Mouse (Mus musculus) midbrain, embryonic 13.5 days (tissue): ENCODE results near the gene Olfr322. TPM values are rescaled to one million over a fixed set of nuclear protein-coding genes. Genes with fewer than 3 reads are reported as not detected.

Source experiments
- ATAC-seq: fragments of 200-750 bp; cut with Nextera tagmentation; 2 replicates; pipeline ENCODE4 v1.8.0; 2017; ENCODE audit warnings: mild to moderate bottlenecking, moderate TSS enrichment, moderate library complexity
- H3K27ac ChIP-seq: fragments of 300-500 bp; sonication (generic); 2 replicates; pipeline ENCODE4 v1.5.1; 2015; ENCODE audit warnings: inconsistent platforms, mild to moderate bottlenecking, moderate library complexity
- H3K27me3 ChIP-seq: fragments of 300-500 bp; sonication (generic); 2 replicates; pipeline ENCODE4 v1.6.1; 2015; ENCODE audit warnings: mild to moderate bottlenecking, inconsistent platforms
- H3K36me3 ChIP-seq: fragments of 300-500 bp; sonication (generic); 2 replicates; pipeline ENCODE4 v1.6.1; 2015; ENCODE audit warnings: mild to moderate bottlenecking, inconsistent platforms
- H3K4me1 ChIP-seq: fragments of 300-500 bp; sonication (generic); replicated peaks from 2 replicates; pipeline ENCODE4 v1.6.1; 2015; ENCODE audit warnings: inconsistent platforms
- H3K4me2 ChIP-seq: fragments of 300-500 bp; sonication (generic); replicated peaks from 2 replicates; pipeline ENCODE4 v1.6.1; 2015; ENCODE audit warnings: moderate library complexity, mild to moderate bottlenecking, inconsistent platforms
- H3K4me3 ChIP-seq: fragments of 300-500 bp; sonication (generic); replicated peaks from 2 replicates; pipeline ENCODE4 v1.5.1; 2015; ENCODE audit warnings: mild to moderate bottlenecking, inconsistent platforms
- H3K9ac ChIP-seq: fragments of 300-500 bp; sonication (generic); replicated peaks from 2 replicates; pipeline ENCODE4 v1.6.1; 2015; ENCODE audit warnings: mild to moderate bottlenecking, inconsistent platforms
- H3K9me3 ChIP-seq: fragments of 300-500 bp; sonication (generic); 2 replicates; pipeline ENCODE4 v1.6.1; 2016; ENCODE audit warnings: mild to moderate bottlenecking, inconsistent platforms
- WGBS: fragments of 180-500 bp; shearing (Covaris S2); methylation state at CpG from one replicate; pipeline ENCODE4 v1.1.7; 2015; 5-methylcytosine and 5-hydroxymethylcytosine counted together
- polyA plus RNA-seq: library from polyadenylated mRNA; unstranded; fragments of >200 nt; fragmentation: Nextera tagmentation; extraction: Ambion mirVana; gene quantifications from 2 replicates; pipeline ENCODE4 v1.2.1, GENCODE M21; 2015

Olfr322 gene
- not detected in 2 replicates for polyA plus RNA-seq

DNA sequence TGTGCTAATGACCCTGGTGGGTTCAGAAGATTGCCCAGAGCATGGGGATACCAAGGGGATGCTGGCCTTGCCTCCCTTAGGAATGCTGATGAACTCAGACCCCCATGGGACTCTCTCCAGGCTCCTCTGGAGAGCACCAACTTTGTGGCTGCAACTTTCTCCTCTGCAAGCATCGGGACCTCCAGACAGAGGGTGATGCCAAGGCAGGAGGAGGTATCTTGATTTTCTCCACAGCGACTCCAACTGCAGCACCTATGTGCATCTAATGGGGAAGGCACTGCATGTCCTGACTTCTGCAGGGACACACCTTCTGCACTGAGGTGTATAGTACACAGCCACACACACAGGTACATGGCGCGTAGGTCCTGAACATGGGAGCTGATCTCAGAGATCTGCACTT, at the start of gene Olfr322:
Olfr322 (plus strand) TSS at position 187 of the 400 bp plus-strand sequence.
- Histone ChIP-seq H3K4me3 (no peak within 1 kb of the TSS), H3K4me2 (no peak within 1 kb of the TSS), H3K27me3 (no peaks in the 10 kb centered on the region), H3K9ac (no peak within 1 kb of the TSS), H3K27ac (no peak within 1 kb of the TSS), H3K9me3 (no peaks in the 10 kb centered on the region), H3K4me1 (no peaks in the 10 kb centered on the region), H3K36me3 (no peaks in the 10 kb centered on the region)
- WGBS = 90% methylated on average over 4 of the region's 4 CpGs
- no peak for ATAC-seq

DNA sequence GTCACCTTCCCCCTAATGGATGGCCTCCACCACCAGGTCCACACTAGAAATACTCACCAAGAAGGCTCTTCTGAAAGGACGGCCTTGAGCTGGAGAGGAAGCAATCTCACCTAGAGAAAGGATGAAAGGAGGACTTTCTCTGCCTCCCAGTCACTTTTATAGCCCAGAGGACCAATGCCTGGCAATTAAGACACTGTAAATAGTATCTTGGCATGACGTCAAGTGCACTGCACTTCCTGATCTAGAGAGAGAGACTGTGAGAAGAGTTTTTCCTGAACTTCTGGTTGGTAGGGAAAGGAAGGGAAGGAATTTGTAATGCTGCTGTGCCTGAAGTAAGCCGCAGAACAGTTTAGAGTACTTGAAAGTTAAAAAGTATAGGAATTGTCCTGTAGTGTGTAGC, 45.2 kb upstream of the Olfr322 start:
- H3K4me2 ChIP-seq = no peak overlapping the region
- no peak overlapping the region for H3K4me3 ChIP-seq
- H3K9me3 ChIP-seq = no peaks in the 10 kb centered on the region
- H3K27me3 ChIP-seq = no peaks in the 10 kb centered on the region
- no peak for ATAC-seq
- H3K9ac ChIP-seq = no peak overlapping the region
- no peak overlapping the region for H3K27ac ChIP-seq
- H3K36me3 ChIP-seq = no peaks in the 10 kb centered on the region
- 82% methylated on average over 3 of the region's 3 CpGs for WGBS
- no peaks in the 10 kb centered on the region for H3K4me1 ChIP-seq

DNA sequence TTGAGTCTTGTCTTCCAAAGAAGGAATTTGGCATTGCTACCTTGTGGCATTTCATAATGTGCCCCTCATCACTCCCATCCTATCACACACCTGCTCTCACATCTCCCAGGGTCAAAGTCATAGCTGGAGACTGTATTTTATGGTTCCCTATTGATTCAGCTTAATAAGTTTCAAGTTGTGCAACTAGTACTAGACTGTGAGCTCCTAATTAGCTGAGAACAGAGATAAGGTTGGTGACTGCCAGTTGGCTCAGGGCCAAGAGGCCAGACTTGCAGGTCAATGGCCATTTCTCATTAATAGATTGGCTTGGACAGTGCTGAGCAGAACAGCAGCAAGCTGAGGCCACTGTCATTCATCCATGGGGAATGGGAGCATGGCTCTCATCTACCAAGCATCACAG, 44.1 kb upstream of the Olfr322 start:
- H3K4me3 ChIP-seq = no peak overlapping the region
- H3K36me3 ChIP-seq = no peaks in the 10 kb centered on the region
- H3K4me2 ChIP-seq = no peak overlapping the region
- no peak for ATAC-seq
- H3K9me3 ChIP-seq = no peaks in the 10 kb centered on the region
- H3K4me1 ChIP-seq = no peaks in the 10 kb centered on the region
- no peaks in the 10 kb centered on the region for H3K27me3 ChIP-seq
- H3K9ac ChIP-seq = no peak overlapping the region
- no peak overlapping the region for H3K27ac ChIP-seq

DNA sequence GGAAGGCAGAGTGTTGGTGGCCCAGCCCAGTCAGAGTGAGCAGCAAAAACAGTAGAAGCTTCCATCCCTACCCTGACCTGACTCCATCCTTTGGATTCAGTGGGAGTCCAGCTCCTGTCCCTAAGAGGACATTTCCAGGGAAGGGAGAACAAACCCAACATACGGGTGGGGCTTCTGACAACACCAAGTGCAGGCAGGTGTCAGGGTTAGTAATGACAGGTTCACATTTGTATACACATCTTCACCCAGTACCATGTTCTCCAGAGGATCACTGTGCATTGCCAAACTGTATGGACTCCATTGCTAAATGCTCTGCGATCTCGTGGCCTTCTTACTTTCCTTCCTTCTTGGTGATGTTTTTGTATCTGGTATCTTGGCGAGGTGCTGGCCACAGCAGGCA, 42.6 kb upstream of the Olfr322 start, which contains the start of gene 2210407C18Rik:
2210407C18Rik (minus strand) TSS at position 101 of the 400 bp plus-strand sequence.
- 98% methylated on average over 4 of the region's 4 CpGs for WGBS
- no peak for ATAC-seq
- no peak within 1 kb of the TSS for H3K4me2 ChIP-seq

DNA sequence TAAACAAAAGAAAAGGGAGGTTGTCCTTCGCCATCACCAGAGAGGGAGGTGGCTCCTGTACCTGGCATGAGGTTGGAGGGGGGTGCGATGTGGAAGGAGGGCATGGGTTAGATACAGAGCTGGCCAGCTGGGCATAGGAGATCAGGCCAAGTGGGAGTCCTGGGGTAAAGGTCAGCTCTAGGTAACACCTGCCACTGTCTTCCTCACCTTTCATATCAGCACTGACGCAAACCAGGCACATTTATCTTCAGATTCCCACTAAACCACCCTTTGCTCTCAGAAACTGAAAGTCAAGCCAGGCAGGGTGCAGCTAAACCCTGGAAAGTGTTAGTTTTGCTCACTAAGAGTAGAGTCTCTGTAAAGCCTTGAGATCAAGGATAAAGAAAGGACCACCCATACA, 40.2 kb upstream of the Olfr322 start:
- Histone ChIP-seq H3K9ac (no peak overlapping the region), H3K27ac (no peak overlapping the region), H3K4me1 (no peaks in the 10 kb centered on the region), H3K27me3 (no peaks in the 10 kb centered on the region), H3K36me3 (no peaks in the 10 kb centered on the region), H3K9me3 (no peaks in the 10 kb centered on the region), H3K4me3 (no peak overlapping the region), H3K4me2 (no peak overlapping the region)
- WGBS = 77% methylated on average over 3 of the region's 3 CpGs
- no peak for ATAC-seq

More for the DNA sequence above, 42.6 kb upstream of the Olfr322 start, which contains the start of gene 2210407C18Rik:
- Histone ChIP-seq H3K9ac (no peak within 1 kb of the TSS), H3K4me3 (no peak within 1 kb of the TSS), H3K4me1 (no peaks in the 10 kb centered on the region), H3K36me3 (no peaks in the 10 kb centered on the region), H3K9me3 (no peaks in the 10 kb centered on the region), H3K27me3 (no peaks in the 10 kb centered on the region), H3K27ac (no peak within 1 kb of the TSS)

DNA sequence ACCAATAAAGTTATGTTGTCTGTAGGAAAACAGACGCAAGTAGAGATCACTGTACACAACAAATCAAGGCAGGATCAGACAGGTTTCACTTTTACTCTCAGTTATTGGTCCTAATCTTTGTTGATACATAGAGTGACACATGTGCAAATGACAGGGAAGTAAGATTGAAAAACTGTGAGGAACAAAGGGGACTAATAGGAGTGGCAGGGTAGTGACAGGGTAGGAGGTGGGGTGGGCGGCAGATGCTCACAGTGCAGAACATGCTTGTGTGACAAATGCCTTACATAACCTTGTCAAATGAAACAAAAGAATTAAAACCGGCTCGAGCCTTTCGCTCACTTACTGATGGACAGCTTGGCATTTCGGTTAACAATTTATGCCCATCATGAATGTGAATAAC, 39.8 kb upstream of the Olfr322 start:
- no peaks in the 10 kb centered on the region for H3K4me1 ChIP-seq
- WGBS = 52% methylated on average over 6 of the region's 6 CpGs
- H3K4me2 ChIP-seq = no peak overlapping the region
- H3K9ac ChIP-seq = no peak overlapping the region
- H3K27ac ChIP-seq = no peak overlapping the region
- ATAC-seq = no peak
- no peaks in the 10 kb centered on the region for H3K9me3 ChIP-seq
- no peak overlapping the region for H3K4me3 ChIP-seq
- no peaks in the 10 kb centered on the region for H3K36me3 ChIP-seq
- H3K27me3 ChIP-seq = no peaks in the 10 kb centered on the region

DNA sequence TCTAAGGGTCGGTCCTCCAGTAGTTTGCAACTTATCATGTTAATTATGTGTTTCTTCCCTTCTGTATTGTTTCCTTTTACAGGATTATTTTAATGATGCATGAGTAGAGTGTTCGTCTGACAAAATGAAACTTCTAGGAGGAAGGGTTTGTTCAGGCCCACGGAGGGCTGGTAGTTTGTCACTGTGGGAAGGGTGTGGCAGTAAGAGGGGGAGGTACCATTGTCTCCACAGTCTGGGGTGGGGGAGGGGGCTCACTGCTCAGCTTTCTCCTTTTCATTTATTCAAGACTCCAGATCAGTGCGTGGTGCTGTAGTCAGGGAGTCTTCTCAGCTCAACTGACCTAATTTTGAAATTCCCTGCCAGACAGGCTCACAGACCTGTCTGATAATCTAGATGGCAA, 32.4 kb upstream of the Olfr322 start:
- 44% methylated on average over 4 of the region's 4 CpGs for WGBS
- H3K4me2 ChIP-seq = no peak overlapping the region

DNA sequence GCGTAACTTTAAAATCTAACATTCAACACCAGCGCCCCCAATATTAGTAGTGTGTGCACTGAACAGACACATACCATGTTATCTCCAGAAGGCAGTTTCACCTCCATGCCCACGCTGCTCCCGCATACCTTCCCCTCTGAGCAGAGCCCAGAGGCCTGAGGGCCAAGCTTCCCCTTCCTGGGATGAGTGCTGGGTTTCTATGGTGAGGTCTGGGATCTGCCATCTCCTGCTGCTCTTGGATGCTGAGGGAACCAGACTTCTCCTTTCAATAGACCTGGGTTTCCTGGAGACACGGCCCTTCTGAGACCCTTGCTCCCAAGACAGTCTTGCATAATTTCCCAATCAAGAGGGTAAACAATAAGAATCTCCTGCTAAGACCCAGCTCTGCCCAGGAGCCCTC, 28.2 kb upstream of the Olfr322 start, which contains the start of gene Olfr323:
Olfr323 (minus strand) TSS at position 101 of the 400 bp plus-strand sequence.
- WGBS = 83% methylated on average over 5 of the region's 5 CpGs
- Histone ChIP-seq H3K36me3 (no peaks in the 10 kb centered on the region), H3K4me1 (0 out of 2 replicates have a peak, but pooled peaks cover 3% of the 10 kb centered on the region), H3K4me2 (no peak within 1 kb of the TSS), H3K27me3 (no peaks in the 10 kb centered on the region), H3K4me3 (no peak within 1 kb of the TSS), H3K27ac (no peak within 1 kb of the TSS), H3K9ac (no peak within 1 kb of the TSS), H3K9me3 (no peaks in the 10 kb centered on the region)
- ATAC-seq = no peak

More for the DNA sequence above, 32.4 kb upstream of the Olfr322 start:
- Histone ChIP-seq H3K27me3 (no peaks in the 10 kb centered on the region), H3K4me1 (0 out of 2 replicates have a peak, but pooled peaks cover 3% of the 10 kb centered on the region), H3K4me3 (no peak overlapping the region), H3K27ac (no peak overlapping the region), H3K36me3 (no peaks in the 10 kb centered on the region), H3K9ac (no peak overlapping the region), H3K9me3 (no peaks in the 10 kb centered on the region)
- ATAC-seq = no peak

DNA sequence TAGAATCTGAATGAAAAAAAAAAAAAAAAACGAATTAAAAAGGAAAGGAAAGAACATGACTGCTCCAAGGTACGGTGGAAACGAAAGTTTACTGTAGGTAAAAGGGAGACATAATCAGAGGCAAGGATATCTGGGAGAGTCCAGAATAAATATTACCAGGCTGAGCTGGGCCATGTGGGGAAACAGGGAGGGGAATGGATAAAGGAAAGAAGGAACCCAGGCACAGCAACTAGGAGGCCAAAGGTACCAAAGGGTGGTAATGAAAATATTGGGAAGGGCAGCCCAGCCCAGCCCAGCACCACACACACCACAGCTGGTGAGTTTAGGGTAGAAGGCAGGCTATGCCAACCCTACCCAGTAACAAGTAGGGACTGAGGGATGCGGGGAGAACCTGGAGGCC, 23.7 kb upstream of the Olfr322 start:
- Histone ChIP-seq H3K9me3 (no peaks in the 10 kb centered on the region), H3K27ac (no peak overlapping the region), H3K9ac (no peak overlapping the region), H3K4me3 (no peak overlapping the region), H3K4me2 (no peak overlapping the region), H3K27me3 (peaks cover 11% of the 10 kb centered on the region; the same call in 1 of the 2 replicates), H3K36me3 (no peaks in the 10 kb centered on the region), H3K4me1 (no peaks in the 10 kb centered on the region)
- ATAC-seq = no peak
- 69% methylated on average over 4 of the region's 4 CpGs for WGBS

DNA sequence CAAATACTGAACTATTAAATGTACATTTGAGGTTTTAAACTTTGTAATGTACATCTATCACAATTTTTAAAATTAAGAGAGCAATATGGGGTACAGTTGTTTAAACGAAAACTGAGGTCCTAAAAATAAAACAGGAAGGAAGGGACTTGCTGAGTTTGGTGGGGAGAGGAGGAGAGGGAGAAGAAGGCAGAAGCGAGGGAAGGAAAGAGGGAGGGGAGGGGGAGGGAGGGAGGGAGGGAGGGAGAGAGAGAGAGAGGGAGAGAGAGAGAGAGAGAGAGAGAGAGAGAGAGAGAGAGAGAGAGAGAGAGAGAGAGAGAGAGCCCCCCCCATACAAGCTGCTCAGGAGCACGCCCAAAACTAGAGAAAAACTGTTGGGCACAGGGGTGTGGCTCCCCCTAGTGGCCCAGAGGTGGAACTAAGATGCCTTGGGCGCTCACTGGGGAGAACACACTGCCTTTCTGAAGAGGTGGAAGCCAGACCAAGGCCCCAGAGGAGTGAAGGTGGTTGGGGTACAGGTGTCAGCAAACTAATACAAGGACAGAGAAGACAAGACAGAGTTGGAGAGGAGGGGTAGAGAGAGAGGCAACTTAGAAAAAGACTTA, 22.1 kb upstream of the Olfr322 start:
- Histone ChIP-seq H3K4me2 (no peak overlapping the region), H3K9ac (no peak overlapping the region), H3K27ac (no peak overlapping the region), H3K27me3 (peaks cover 24% of the 10 kb centered on the region), H3K4me1 (peaks cover 9% of the 10 kb centered on the region), H3K9me3 (no peaks in the 10 kb centered on the region), H3K4me3 (no peak overlapping the region), H3K36me3 (no peaks in the 10 kb centered on the region)
- 0 out of 2 replicates have a peak, but pooled peaks have one; percentile 20 for ATAC-seq
- WGBS = 17% methylated on average over 3 of the region's 4 CpGs

DNA sequence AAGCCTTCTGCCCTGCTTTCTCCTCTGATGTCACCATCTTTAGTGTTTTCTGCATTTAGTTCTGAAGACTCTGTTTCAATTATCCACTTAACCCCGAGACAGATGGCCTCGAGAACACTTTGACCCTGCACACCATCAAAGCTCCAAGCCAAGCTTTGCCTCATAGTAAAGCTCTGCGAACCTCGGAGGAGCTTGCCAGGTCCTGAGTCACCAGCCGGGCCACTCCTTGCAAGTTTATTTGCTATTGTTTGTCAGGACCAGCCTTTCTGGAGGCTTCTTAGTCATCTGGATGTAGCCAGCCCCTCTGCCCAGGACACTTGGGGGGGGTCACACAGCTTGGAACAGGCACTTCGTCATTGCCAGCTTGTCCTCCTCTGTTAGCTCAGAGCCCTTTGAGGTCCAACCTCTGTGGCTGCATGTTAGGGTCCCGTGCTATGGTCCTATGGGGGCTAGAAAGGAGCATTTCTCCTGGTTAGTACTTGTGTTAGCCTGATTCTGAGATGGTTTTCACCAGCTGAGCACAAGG, 20.3 kb upstream of the Olfr322 start:
- Histone ChIP-seq H3K27ac (no peak overlapping the region), H3K27me3 (peaks cover 31% of the 10 kb centered on the region), H3K4me3 (no peak overlapping the region), H3K9me3 (no peaks in the 10 kb centered on the region), H3K9ac (no peak overlapping the region), H3K4me2 (no peak overlapping the region), H3K36me3 (no peaks in the 10 kb centered on the region), H3K4me1 (peaks cover 9% of the 10 kb centered on the region)
- no peak for ATAC-seq
- WGBS = 74% methylated on average over 7 of the region's 7 CpGs

DNA sequence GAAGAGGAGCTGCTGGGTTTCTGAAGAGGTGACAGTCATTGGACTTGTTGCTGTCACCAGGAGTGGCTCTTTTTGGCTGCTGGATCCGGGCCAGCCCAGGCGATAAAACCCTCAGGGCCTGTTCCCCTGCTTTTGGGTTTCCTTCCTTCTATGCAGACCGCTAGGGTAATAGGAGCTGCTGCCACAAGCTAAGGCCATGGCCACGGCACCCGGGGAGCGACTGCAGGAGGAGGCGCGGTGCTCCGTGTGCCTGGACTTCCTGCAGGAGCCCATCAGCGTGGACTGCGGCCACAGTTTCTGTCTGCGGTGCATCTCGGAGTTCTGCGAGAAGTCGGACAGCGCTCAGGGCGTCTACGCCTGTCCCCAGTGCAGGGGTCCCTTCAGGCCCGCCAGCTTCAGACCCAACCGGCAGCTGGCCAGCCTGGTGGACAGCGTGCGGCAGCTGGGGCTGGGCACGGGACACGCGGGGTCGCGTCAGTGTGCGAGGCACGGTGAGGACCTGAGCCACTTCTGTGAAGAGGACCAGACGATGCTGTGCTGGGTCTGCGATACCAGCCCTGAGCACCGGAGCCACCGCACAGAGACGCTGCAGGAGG, 18.2 kb upstream of the Olfr322 start, which contains the start of gene Trim58:
Trim58 (plus strand) TSS at position 194 of the 596 bp plus-strand sequence.
- WGBS = 3% methylated on average over 34 of the region's 34 CpGs
- peak; percentile 69; the same call in 1 of the 2 replicates for ATAC-seq
- Histone ChIP-seq H3K4me1 (peaks cover 9% of the 10 kb centered on the region), H3K27ac (no peak within 1 kb of the TSS), H3K36me3 (no peaks in the 10 kb centered on the region), H3K4me3 (peak within 1 kb of the TSS; percentile 44), H3K4me2 (peak within 1 kb of the TSS; percentile 92), H3K9ac (peak within 1 kb of the TSS; percentile 67), H3K27me3 (peaks cover 31% of the 10 kb centered on the region), H3K9me3 (no peaks in the 10 kb centered on the region)
